Mouse (Mus musculus) E14TG2a.4 (cell line): ENCODE results near the gene Dync2h1.

Source experiments
- CTCF ChIP-seq: conservative IDR thresholded peaks from 2 replicates; pipeline ENCODE4 v1.5.1; 2014; ENCODE audit warnings: low read length
- NANOG ChIP-seq: IDR thresholded peaks from 2 replicates; pipeline ENCODE4 v1.6.1; 2014; ENCODE audit warnings: borderline replicate concordance, low read length, mixed read lengths
- POU5F1 ChIP-seq: IDR thresholded peaks from 2 replicates; pipeline ENCODE4 v1.6.1; 2014; ENCODE audit warnings: low read length, borderline replicate concordance

DNA sequence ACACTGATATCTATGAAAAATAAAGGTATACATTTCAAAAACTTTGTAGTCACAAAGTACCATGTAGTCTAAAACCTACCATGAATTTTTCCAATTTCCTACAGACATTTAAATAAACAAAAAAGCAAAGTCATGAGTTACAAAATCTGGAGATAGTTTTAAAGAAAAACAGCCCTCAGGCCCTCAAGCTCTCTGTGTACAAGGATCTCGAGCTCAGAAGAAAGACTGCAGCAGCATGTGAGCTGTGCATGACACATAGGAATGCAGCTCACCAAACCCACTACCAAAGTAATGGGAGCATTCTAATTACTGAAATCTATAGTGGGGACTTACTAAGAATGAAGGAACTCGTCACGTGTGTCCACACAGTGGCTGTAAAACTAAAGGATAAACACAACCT is 24.5 kb downstream of the Dync2h1 start:
- no peak for TF ChIP-seq CTCF
- TF ChIP-seq POU5F1 = no peak
- TF ChIP-seq NANOG = no peak
